Mouse (Mus musculus) lung, adult 18-20 months (tissue): ENCODE measurements around the gene Capn3.

Source experiments
- DNase-seq, 2 experiments: peaks; one replicate each; pipeline ENCODE4 v3.0.0; 2022; ENCODE audit warnings: mixed read lengths in 2 of 2

Gene Capn3

DNA sequence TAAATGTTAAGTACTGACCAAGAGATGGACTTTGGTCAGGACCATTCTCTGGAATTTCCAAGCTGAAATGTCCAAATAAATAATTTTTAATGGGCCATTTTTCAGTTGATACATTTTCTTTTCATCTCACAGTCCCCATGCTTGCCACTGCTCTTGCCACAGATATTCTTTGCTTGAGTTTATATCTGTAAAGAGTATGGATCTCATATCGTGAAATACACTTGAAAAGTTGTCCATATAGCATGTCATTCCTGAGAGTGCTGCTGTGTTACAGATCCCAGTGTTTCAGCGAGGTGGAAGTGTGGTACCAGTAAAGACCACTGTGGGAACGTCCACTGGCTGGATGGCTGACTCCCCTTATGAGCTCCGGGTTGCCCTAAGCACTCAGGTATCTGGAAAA is at the start of gene Capn3:
Capn3 (plus strand) TSS at position 301 of the 400 bp plus-strand sequence.
- DNase-seq = no peak

DNA sequence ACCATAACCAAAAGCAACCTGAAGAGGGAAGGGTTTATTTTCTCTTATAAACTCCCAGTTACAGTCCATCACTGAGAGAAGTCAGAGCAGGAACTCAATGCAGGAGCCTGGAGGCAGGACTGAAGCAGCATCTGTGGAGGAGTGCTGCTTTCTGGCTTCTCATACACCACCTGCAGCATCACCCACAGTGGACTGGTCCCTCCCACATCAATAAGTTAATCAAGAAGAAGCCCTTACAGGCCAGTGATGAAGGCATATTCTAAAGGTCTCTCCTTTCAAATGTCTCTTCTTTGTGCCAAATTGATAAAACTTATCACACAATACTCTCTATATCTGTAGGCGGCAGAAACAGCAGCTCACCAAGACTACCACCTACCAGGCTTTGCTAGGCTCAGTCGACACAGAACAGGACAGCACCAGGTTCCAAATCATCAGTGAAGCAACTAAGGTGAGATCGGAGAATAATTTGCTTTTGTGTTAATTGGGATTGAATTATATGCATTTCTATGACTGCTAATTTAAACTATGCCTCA is 44.7 kb upstream of the Capn3 start:
- no peak for DNase-seq

DNA sequence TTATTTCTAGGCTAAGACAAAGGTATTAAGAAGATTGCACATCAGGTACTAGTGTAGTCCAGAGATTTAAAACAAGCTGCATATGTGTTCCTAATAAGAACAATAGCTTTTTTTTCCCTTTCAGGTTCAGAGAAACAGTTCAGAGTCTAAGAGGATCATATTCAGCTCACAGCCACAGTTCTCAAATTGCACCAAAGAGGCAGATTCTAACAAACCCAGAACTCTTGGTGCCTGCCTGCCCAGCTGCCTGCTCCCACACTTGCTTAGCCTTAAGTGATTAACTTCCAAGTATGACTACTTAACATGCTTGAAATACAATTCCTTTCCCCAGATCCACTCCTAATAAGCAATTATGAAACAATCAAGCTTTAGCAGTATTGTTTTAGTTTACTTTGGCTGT is 41.7 kb upstream of the Capn3 start:
- no peak for DNase-seq

DNA sequence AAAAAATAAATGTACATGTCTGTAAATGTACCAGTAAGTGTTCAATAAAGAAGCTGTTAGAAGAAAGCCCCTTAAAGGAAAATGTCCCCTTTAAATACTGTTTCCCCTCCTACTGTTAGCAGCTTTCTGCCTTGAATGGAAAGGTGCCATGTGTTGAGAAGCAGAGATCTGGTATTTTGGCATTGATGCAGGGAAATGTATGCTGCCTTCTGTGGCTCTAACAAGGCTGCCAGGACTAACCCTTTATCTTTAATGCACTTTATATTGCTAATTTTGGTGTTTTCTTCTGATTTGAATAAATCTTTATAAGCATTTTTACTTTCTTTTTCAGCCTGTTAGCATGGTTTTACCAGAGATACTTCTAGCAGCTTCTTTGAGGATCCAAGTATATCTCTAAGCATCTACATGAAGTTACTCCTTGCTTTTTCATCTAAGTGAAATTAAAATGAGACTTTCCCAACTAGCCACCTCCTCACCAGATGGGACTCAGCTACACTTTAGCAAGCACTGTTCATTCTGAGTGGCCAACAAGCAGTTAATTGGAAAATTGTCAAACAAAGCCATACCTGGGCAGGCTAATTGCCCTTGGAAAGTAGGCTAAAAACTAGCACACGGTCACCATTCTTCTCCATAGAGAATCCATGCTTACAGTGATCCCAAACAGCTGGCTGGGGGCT is 40.9 kb upstream of the Capn3 start:
- no peak for DNase-seq

DNA sequence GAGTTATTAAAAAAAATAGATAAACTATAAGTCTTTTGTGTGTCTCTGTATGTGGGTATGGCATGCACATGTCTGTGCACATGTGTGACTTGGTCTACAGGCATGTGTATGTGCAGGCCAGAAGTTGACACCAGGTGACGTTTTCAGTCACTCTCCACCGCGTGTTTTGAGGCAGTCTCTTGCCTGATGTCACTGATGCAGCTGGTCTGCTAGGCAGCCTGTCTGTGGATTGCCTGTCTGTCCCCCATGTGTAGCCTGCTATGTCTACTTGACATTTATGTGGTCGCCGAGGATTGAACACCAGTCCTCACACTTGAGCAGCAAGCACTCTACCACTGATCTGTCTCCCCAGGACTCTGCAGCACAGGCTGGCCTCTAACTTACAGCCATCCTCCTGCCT is 31.4 kb upstream of the Capn3 start:
- DNase-seq = no peak

DNA sequence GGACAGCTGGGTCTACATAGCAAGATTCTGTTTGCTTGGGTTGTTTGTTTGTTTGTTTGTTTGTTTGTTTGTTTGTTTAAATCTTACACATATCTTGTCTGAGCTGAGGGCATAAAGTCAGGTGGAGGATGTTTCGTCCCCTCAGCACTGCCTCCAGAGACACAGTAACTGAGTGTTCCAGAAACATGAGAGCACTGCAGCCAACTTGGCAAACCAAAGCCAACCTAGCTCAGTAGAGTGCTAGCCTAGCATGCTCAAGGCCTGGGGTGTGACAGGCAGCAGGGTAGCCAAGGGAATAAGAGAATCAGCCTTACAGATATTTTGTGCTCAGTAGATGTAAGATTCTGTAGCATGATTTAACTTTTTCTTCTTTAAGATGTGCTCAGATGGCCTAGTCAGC is 11.3 kb upstream of the Capn3 start:
- DNase-seq = no peak

DNA sequence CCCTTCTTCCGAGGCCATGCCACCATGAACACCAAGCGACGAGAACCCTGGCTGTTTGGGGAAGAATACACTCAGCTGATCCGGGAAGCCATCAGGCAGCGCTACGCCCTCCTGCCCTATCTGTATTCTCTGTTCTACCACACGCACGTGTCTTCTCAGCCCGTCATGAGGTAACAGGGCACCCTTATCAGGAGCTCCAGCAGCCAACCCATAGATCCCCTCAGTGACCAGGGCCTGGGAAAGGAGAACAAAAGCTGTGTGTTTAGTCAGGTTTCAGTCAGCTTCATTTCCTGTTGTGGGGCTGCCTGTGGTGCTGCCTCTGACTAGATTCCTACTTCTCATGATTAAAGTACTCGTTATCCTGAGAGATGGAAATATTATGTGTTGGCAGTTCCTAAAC is 9.4 kb upstream of the Capn3 start:
- no peak for DNase-seq

DNA sequence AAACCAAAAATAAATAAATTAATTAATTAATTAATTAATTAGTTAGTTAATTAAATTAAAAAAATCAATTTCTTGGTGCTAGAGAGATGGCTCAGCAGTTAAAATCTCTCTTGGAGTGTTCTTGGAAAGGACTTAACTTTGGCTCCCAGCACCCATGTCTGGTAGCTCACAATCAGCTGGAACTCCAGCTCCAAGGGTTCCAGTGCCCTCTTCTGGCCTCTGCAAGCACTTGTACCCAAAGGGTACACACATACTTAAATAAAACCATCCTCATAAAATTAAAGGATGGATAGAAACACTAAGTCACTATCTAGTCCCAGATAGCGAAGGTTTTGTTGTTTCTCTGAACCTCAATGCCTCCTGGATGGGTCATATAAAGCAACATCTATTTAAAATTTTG is 8.5 kb upstream of the Capn3 start:
- DNase-seq = no peak

DNA sequence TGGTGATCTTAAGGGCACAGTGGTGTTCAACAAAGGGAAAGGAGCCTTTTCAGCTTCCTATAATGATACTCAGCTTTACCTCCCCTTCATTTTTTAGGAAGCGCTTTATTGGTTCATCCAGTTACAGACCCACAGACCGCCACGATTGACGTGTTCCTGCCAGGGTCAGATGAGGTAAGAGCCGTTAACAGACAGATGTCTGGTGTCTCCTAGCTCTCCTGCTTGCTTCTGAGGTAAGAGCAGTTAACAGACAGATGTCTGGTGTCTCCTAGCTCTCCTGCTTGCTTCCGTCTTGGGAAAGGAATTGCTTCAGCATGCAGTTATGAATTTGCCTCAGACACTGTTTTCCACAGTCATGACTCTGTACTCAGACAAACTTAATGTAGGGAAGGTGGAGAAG is 5.1 kb upstream of the Capn3 start:
- DNase-seq = no peak

DNA sequence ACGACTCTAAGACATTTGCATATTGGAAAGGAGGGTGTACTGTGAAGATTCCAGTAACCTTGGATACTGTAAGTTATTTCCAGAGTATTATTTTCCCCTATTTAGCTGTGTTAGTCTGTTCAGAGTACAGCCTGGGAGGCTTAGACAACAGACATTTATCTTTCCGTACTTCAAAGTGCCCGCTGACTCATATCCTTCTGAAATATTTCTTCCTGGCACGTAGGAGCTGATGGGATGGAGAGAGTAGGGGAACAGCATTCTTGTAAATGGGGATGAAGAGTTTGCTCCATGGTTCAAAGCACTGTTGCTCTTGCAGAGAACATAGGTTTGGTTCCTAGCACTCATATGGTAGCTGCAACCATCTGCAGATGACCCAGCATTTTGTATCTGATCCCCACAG is 3.2 kb upstream of the Capn3 start:
- DNase-seq = no peak

DNA sequence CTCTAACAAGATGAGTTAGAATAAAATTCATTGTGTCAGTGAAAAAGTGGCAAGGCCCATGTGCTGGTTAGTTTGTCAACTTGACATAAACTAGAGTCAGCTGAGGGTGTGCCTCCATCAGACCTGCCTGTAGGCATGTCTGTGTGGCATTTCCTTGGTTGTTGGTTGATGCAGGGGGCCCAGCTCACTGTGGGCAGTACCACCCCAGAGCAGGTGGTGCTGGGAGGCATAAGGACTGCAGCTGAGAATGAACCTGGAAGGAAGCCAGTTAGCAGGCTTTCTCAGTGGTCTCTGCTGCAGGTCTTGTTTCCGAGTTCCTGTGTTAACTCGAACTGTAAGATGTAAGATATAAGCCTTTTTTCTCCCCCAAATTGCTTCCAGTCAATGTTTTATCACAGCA is 832 bp upstream of the Capn3 start:
- no peak for DNase-seq

DNA sequence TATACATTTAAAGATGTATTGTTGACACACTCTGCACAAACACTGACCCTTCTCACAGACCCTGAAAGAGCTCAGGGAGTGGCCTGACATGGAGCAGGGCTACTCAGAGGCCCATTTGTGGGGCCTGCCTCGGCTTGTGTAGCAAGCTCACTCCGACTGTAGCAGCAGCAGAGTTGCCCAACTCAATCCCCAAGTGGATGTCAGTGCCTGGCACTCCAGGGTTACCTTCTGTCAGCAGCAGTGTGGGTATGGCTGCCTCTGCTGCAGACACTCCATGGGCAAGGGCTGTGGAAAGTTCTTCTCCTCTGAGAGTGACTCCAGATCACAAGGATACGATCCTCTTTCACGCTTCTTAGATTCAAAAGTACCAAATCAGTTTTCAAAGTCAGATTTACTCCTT is 4.4 kb downstream of the Capn3 start:
- no peak for DNase-seq

DNA sequence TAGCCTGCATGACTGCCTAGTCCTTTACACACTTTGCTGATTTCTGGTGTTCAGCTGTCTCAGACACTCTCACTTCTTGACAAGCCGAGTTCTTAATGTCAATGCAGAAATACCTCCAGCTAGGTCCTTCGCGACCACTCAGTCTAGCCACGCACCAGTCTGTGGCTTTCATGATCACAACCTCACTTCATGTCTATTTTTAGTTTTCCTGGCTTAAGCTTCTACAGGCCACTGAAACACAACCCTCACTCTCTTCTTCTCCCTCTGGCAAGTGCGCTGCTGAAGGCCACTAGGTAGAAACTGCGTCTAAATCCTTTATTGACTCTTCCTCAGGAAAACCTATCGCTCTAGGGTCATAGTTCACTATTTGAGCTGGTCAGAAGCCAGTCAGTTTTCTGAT is 7.5 kb downstream of the Capn3 start:
- no peak for DNase-seq

DNA sequence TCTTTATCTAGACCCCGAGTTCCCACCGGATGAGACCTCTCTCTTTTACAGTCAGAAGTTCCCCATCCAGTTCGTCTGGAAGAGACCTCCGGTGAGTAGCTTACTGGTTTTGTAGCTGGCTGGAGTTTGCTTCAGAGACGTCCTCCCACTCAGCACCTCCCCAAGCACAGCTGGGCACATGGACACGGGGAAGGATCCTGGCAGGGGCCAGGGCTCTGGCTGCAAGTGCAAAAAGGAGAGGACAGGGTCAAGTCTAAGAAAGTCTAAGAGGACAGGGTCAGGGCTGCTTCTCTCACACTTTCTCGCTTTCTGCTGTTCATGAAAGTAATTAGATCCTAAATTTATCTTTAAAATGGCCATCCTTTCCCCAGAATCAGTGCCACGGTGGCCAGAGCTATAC is 8.3 kb downstream of the Capn3 start:
- peak in 1 of 2 experiments; percentile 25 for DNase-seq

DNA sequence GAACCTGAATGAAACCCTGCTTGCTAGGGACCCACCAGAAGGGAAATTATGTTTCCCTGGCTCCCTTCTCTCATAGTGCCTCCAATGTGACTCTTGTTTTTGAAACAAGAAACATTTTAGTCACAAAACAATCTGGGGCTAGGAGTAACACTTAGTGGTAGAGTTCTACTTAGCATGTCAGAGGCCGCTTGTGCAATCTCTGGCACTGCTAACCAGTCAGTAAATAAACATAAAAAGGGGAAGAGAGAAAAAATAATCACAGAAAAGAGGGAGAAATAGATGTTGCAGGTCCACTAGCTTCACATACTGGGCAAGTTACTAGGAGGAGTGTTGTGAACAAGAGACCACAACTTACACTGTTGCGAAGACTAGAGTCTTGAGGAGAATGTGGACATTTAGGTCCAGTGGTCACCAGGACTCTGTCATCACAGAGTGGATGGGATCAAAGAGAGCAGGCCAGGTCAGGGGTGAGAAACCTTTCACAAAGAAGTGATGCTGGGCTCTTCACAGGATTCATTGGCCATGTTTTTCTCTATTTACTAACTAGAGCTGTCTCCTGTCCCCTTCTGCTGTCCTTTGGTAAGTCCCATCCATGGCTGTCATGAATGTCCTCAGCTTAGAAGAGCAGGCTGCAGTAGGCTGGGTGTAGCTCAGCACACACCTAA is 9.0 kb downstream of the Capn3 start:
- peak; percentile 36 to 53 for DNase-seq

DNA sequence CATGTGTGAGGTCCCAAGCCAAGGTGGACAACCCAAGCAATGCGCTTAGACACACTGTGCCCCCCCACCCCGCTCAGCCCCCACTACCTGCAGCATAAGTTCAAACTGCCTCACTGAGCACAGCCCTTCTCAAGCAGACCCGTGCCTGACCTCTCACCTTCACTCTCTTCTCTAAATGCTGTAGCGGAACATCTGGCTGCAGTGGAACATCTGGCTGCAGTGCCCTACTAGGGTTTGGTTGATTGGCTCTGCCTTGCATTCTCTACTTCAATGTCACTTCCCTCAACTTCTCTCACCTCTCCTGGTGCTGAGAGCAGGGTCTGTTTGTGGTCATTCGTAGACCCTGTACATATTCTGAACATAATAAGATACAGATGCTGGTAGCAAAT is 9.6 kb downstream of the Capn3 start:
- DNase-seq = no peak

DNA sequence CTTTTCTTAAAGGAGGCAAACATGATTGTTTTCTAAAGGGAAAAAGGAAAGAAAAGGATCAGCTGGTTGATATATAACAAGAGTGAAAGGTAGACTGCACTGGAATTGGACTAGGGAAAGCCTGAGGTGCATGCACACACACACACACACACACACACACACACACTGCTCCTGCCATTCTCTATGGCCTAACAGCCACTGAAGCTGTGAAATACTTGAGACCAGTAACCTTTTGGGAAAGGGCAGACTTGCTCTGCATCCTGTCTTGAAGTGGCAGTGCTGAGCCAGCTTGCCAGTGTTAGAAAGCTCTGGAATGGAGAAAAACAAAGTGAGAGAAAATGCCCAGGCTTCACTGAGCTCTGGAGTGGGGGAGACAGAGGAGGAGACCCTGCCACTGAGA is 12.2 kb downstream of the Capn3 start:
- DNase-seq = no peak

DNA sequence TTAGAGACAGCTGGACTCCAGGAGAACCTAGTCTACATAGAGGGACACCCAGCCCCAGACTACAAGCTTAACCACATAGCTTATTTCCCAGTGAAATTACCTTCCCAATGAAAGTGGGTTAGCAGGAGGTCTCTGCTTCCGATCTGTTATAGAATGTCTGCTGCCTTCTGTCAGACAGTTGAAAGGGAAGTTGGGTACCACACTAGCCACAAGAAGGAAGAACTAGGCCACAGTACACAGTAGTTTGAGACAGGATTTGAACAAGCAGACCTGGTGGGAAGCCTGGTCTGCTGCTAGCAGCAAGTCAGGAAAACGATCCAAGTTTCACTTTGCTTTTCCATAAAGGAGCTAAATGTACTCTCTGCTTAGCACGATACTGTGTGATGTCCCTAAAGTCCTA is 13.4 kb downstream of the Capn3 start:
- no peak for DNase-seq

DNA sequence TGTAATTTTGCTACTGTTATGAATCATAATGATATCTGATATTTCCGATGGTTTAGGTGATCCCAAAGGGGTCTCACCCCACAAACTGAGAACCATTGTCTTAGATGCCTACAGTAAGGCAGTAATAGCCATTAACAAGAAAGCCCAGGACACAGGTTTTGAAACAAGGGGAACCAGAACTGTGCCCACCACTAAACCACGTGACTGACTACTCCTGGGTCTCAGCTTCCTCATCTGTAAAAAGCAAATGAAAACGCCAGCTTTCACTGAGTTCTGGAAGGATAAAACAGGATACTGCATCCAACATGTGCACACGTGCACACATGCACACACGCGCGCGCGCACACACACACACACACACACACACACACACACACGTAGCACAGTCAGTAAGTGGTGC is 13.9 kb downstream of the Capn3 start:
- no peak for DNase-seq

DNA sequence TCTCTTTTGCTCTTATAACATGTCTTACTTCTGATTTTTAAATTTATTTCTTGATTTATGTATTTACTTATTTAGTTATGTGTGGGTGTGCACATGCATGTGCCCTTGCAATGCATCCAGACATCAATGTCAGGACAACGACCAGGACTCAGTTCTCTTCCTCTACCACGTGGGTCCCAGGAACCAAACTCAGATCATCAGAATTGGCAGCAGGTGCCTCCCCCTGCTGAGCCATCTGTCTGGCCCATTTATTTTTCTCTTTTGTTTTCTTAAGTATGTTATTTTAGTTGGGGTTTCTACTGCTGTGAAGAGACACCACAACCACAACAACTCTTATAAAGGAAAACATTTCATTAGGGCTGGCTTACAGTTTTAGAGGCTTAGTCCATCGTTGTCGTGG is 15.0 kb downstream of the Capn3 start:
- no peak for DNase-seq

DNA sequence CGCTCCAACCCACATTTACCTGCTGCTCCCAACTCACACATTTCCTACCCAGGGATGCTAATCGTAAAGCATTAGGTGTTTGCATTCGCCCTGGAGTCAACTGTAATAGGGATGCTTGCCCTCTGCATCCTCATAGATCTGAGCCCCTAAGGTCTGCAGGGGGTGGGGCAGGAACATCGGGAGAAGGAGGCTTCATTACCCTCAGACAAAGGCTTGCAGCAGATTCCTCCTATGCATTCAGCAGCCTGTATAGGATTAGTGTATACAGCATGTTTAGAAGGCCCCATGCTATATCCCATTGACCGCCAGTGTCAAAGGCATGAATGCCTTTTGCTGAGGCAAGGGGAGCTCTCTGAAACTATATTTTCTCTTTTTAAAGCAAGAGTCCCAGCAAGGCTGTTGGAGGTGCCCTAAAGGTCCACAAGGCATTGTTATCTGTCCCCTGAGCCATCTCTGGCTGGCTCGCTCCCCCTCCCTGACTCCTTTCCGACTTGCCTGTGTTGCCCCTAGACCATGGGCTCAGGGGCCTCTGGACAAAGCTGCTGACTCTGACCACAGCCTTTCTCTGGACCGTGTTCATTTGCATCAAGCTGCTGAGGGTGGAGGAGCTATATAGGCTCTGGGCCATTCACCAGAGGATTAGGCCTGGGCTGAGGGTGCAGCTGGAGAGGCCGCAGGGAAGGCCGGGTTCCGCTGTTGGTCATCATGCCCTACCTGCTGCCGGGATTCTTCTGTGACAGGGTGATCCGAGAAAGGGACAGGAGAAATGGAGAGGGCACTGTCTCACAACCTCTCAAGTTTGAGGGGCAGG is 20.7 kb downstream of the Capn3 start:
- DNase-seq = no peak

DNA sequence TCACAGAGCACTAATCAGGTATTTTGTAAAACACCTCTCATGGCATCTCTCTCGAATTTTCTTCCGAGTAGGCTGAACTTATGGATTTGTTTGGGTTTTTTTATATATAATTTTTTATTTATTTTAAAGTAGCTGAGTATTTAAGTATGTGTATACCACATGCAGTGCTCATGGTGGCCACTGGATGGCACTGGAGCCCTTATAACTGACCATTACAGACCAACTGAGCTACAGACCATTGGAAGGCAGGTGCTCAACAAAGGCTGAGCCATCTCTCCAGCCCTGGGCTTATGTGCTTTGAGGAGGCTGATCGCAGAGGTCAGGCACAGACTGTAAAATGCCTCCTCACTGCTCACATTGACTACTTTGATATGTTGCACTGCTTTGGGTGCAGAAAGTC is 22.8 kb downstream of the Capn3 start:
- DNase-seq = peak; percentile 65 to 72

DNA sequence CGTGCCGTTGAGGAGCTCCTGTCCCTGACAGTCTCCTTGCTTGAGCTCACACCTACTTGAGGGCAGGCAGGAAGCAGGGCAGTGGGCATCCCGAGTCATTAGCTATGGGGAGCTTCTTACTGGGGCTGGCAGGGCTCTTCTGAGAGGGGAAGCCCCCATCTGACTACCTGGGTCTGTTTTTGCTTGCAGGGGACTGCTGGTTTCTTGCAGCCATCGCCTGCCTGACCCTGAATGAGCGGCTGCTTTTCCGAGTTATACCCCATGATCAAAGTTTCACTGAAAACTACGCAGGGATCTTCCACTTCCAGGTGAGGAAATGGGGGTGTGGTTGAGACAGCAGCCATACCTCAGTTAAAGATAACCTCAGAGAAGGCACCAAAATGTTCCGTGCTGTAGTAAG is 26.1 kb downstream of the Capn3 start:
- no peak for DNase-seq
